Mouse (Mus musculus): Measurements from ENCODE around the gene Gstm6. TPM values are rescaled to one million over a fixed set of nuclear protein-coding genes. Genes with fewer than 3 reads are reported as not detected.
"Not testable (repeated sequence)": the region's sequence is repeated elsewhere in the genome, so short reads cannot be mapped to it uniquely, and the experiment has no call there.

The Gstm6 gene
- total and polyA plus RNA-seq, 3 experiments, result 1.0 to 6.5 (median 6.1) TPM

- not testable (repeated sequence) for DNase-seq
These were observed 54.3 kb downstream of the Gstm6 start for GRCm38 (mm10) chr3:107889236-107889635.

Other genes with a start within 250 kb of the Gstm6 start
- gene Ahcyl1, start 247.2 kb downstream of the Gstm6 start, total RNA-seq (2021), result 100 to 1,000 TPM; 218 to 230 TPM
- 33.9 and 37.0 TPM in 2 replicates for gene Ahcyl1, start 247.2 kb downstream of the Gstm6 start, polyA plus RNA-seq (2012; rRNA removed)
- gene Csf1, start 183.3 kb downstream of the Gstm6 start, total RNA-seq (2021), result 10 to 100 TPM; 16.5 to 25.2 TPM
- 21.1 and 23.4 TPM in 2 replicates for gene Csf1, start 183.3 kb downstream of the Gstm6 start, polyA plus RNA-seq (2012; rRNA removed)
- gene Eps8l3, start 66.5 kb downstream of the Gstm6 start, total RNA-seq (2021), result not detected
- not detected in 2 replicates for gene Eps8l3, start 66.5 kb downstream of the Gstm6 start, polyA plus RNA-seq (2012; rRNA removed)
- gene Gstm5, start 47.9 kb downstream of the Gstm6 start, total RNA-seq (2021), result 10 to 100 TPM; 34.7 to 55.3 TPM
- gene Gstm5, start 47.9 kb downstream of the Gstm6 start, polyA plus RNA-seq (2012; rRNA removed), result 11.9 and 12.7 TPM in 2 replicates
- 100 to 1,000 TPM; 158 to 186 TPM for gene Gstm7, start 11.9 kb downstream of the Gstm6 start, total RNA-seq (2021)
- 44.4 and 51.2 TPM in 2 replicates for gene Gstm7, start 11.9 kb downstream of the Gstm6 start, polyA plus RNA-seq (2012; rRNA removed)
- gene Gstm3, start 25.5 kb upstream of the Gstm6 start, total RNA-seq (2021), result not detected
- gene Gstm3, start 25.5 kb upstream of the Gstm6 start, polyA plus RNA-seq (2012; rRNA removed), result 0.58 and 0.62 TPM in 2 replicates
- gene Gstm2, start 42.7 kb upstream of the Gstm6 start, total RNA-seq (2021), result 100 to 1,000 TPM; 231 to 239 TPM
- 133 and 141 TPM in 2 replicates for gene Gstm2, start 42.7 kb upstream of the Gstm6 start, polyA plus RNA-seq (2012; rRNA removed)
- gene Gstm1, start 74.2 kb upstream of the Gstm6 start, total RNA-seq (2021), result 100 to 1,000 TPM; 463 to 520 TPM
- gene Gstm1, start 74.2 kb upstream of the Gstm6 start, polyA plus RNA-seq (2012; rRNA removed), result 1,201 and 1,446 TPM in 2 replicates
- 10 to 100 TPM; 16.8 to 19.7 TPM for gene Gstm4, start 101.1 kb upstream of the Gstm6 start, total RNA-seq (2021)
- gene Gstm4, start 101.1 kb upstream of the Gstm6 start, polyA plus RNA-seq (2012; rRNA removed), result 13.4 and 14.8 TPM in 2 replicates
- gene Ampd2, start 142.9 kb upstream of the Gstm6 start, total RNA-seq (2021), result 100 to 1,000 TPM; 121 to 151 TPM
- gene Ampd2, start 142.9 kb upstream of the Gstm6 start, polyA plus RNA-seq (2012; rRNA removed), result 721 and 995 TPM in 2 replicates
- 10 to 100 TPM; 12.3 to 13.1 TPM for gene Gnat2, start 149.0 kb upstream of the Gstm6 start, total RNA-seq (2021)
- gene Gnat2, start 149.0 kb upstream of the Gstm6 start, polyA plus RNA-seq (2012; rRNA removed), result 7.9 and 10.1 TPM in 2 replicates
- gene Gnai3, start 202.4 kb upstream of the Gstm6 start, total RNA-seq (2021), result 100 to 1,000 TPM; 117 to 136 TPM
- gene Gnai3, start 202.4 kb upstream of the Gstm6 start, polyA plus RNA-seq (2012; rRNA removed), result 13.8 and 14.0 TPM in 2 replicates
- gene Gpr61, start 211.1 kb upstream of the Gstm6 start, total RNA-seq (2021), result under 1 TPM; 0.20 to 0.48 TPM
- 0.12 and 0.20 TPM in 2 replicates for gene Gpr61, start 211.1 kb upstream of the Gstm6 start, polyA plus RNA-seq (2012; rRNA removed)
- gene Amigo1, start 242.6 kb upstream of the Gstm6 start, total RNA-seq (2021), result 10 to 100 TPM; 21.4 to 27.8 TPM
- 57.6 and 62.3 TPM in 2 replicates for gene Amigo1, start 242.6 kb upstream of the Gstm6 start, polyA plus RNA-seq (2012; rRNA removed)